Mouse (Mus musculus): ENCODE results near the gene Gpatch2. TPM values are rescaled to one million over a fixed set of nuclear protein-coding genes. Genes with fewer than 3 reads are reported as not detected.
A peak's percentile ranks its signal among the peaks of the same experiment; 100 is the strongest.

Gpatch2 gene
- total RNA-seq, 1 experiment from 2014 or later = 27.2 TPM

DNA sequence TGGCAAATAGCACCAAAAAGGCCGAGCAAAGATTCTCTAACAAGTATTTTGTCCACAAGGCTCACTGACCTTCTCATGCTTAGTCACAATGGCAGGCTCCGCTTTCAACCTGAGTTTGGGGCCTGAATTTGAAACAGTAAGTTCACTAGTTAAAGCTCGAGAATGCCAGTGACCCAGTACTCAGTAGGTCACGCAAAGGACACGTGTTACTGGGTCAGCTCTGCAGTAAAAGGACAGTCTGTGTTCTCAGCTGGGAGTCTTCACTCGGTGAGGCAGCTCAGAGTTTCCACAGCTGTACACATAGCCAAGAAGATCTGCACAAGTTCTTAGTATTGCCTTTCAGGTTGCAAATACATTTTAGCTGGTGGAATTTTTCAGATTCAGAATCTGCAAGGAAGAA is 21.0 kb downstream of the Gpatch2 start:
- no peak for ATAC-seq (replicated peaks in 1 of 2; ENCODE audit: insufficient read depth in 1 of 2, low FRiP score in 2 of 2, low TSS enrichment in 1 of 2, low read depth in 1 of 2, poor library complexity in 2 of 2, severe bottlenecking in 2 of 2)

DNA sequence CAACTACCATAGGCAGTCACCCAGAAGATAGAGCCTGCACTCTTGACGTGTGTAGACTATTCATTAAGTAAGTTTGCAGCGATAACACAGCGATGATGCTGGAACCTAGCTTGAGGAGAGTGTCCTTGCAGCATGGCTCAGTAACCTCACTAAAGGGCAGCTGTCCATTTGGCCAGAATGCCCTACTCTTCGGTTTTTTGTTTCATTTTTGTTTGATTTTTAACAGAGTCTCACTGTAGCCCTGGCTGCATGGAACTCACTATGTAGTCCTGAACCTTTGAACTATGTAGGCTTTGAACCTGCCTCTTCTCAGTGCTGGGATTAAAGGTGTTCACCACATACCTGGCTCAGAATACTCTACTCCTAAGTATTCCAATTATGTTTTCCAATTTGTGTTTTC is 22.8 kb downstream of the Gpatch2 start:
- ATAC-seq (replicated peaks in 1 of 2; ENCODE audit: insufficient read depth in 1 of 2, low FRiP score in 2 of 2, low TSS enrichment in 1 of 2, low read depth in 1 of 2, poor library complexity in 2 of 2, severe bottlenecking in 2 of 2) = no peak

DNA sequence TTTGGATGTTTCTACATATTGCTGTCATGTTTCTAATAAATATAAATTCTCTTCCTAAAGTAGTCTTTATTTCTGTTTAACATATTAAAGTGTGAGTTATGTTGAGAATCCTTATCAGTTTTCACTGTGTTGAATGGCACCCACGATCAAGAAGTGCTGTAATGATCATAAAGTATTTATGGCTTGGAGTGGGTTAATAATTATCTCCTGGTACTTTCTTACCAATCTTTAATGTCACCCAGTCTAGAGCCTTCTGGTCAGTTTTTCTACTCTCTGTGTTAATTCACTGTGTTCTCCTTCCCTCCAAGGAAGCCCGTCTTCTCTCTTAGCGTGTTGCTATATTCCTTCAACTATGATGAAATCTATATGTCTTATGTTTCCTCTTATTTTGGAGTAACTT is 25.0 kb downstream of the Gpatch2 start:
- no peak for ATAC-seq (replicated peaks in 1 of 2; ENCODE audit: insufficient read depth in 1 of 2, low FRiP score in 2 of 2, low TSS enrichment in 1 of 2, low read depth in 1 of 2, poor library complexity in 2 of 2, severe bottlenecking in 2 of 2)

DNA sequence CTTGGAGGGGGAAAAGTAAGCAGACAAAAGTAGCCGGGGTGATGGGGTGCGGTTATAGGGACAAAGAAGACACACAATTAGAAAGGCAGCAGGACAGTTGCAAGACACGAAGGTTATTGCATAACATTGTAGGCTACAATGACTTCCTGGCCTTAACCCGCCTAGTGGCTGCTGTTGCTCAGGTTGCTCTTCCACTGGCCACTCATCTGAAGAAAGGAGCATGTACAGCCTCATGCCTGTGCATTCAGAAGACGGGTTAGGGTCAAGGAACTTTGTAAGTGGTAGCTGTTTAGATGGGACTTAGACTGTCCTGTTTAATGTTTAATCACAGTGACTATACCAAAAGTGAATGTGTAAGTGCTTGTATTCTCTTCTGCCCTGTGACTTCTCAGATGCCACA is 26.0 kb downstream of the Gpatch2 start:
- ATAC-seq (replicated peaks in 1 of 2; ENCODE audit: insufficient read depth in 1 of 2, low FRiP score in 2 of 2, low TSS enrichment in 1 of 2, low read depth in 1 of 2, poor library complexity in 2 of 2, severe bottlenecking in 2 of 2) = peak in 1 of 2 experiments; percentile 48; a peak in 1 of 4 replicates

DNA sequence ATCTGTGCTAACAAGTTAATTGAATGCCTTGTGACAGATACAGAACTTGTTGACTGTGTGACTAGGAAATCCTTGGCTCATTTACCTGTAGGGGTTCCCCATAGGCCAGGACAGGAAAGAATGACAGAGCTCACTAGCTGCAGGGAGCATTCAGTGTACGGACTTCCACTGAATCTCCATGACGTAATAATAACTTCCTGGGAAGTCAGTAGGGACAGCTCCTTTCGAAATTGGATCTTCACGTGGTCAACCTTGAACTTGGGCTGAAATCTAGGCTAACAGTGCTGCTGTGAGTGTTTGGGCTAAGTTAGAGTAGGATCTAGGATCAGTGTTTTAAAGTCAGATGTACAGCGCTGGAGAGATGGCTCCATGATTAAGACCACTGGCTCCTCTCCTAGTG is 29.4 kb downstream of the Gpatch2 start:
- ATAC-seq (replicated peaks in 1 of 2; ENCODE audit: insufficient read depth in 1 of 2, low FRiP score in 2 of 2, low TSS enrichment in 1 of 2, low read depth in 1 of 2, poor library complexity in 2 of 2, severe bottlenecking in 2 of 2) = no peak

DNA sequence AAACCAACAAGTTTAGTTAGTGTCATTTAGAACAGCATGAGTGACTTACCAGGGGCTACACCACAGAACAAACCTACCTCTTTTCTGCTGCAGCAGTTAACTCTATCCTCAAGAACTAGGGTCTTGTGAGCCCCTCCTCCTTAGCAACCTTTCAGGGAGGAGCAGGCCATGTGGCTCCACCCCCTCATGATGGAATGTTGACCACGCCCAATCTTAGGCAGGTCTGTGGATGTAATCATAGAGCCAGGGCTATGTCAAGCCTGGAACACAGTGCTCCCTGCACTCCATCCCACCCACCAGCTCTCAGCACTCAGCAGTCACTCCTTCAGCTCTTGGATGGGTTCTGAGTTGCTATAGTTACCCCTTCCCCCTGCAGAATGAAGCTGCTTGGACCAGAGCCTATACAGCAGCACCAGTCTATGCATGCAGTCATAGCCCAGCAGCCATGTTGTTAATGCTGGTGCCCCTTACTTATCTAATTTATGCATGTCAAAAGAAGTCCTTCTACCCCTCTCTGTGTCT is 35.5 kb downstream of the Gpatch2 start:
- ATAC-seq (replicated peaks in 1 of 2; ENCODE audit: insufficient read depth in 1 of 2, low FRiP score in 2 of 2, low TSS enrichment in 1 of 2, low read depth in 1 of 2, poor library complexity in 2 of 2, severe bottlenecking in 2 of 2) = no peak

DNA sequence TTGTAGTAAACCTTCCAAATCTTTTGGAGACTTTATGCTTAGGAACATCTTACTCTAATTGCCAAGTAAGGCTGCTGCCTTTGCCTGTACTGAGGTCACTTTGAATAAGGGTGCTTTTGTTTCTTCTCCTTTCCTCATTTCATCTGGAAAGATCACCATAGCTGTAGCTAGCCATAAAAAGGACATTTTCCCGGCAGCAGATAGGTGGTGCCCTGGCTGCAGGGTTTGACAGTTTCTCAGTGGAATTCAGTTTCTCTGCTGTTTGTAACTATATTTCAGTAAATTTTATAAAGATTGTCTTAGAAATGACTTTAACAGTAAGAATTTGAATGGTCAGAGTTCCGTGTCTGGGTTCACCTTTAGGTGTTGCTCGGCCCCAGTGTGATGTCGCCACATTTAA is 43.4 kb downstream of the Gpatch2 start:
- ATAC-seq (replicated peaks in 1 of 2; ENCODE audit: insufficient read depth in 1 of 2, low FRiP score in 2 of 2, low TSS enrichment in 1 of 2, low read depth in 1 of 2, poor library complexity in 2 of 2, severe bottlenecking in 2 of 2) = no peak

DNA sequence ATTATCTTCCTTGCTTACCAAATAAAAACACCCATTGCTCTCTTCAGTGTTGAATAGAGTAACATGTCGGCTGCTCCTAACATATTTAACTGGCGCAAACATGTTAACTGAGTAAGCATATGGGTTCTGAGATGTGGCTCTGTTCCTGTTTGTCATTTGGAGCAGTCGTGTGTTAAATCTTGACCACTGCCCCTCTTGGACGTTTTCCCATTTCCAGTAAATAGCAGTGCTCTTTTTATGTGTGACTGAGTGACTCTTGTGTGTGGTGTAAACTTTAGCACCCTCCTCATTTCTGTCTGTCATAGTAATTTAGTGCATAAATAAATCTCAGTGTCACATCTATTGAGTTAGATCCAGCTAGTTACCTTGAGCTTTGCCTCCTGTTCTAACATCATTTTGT is 52.3 kb downstream of the Gpatch2 start:
- ATAC-seq (replicated peaks in 1 of 2; ENCODE audit: insufficient read depth in 1 of 2, low FRiP score in 2 of 2, low TSS enrichment in 1 of 2, low read depth in 1 of 2, poor library complexity in 2 of 2, severe bottlenecking in 2 of 2) = no peak

DNA sequence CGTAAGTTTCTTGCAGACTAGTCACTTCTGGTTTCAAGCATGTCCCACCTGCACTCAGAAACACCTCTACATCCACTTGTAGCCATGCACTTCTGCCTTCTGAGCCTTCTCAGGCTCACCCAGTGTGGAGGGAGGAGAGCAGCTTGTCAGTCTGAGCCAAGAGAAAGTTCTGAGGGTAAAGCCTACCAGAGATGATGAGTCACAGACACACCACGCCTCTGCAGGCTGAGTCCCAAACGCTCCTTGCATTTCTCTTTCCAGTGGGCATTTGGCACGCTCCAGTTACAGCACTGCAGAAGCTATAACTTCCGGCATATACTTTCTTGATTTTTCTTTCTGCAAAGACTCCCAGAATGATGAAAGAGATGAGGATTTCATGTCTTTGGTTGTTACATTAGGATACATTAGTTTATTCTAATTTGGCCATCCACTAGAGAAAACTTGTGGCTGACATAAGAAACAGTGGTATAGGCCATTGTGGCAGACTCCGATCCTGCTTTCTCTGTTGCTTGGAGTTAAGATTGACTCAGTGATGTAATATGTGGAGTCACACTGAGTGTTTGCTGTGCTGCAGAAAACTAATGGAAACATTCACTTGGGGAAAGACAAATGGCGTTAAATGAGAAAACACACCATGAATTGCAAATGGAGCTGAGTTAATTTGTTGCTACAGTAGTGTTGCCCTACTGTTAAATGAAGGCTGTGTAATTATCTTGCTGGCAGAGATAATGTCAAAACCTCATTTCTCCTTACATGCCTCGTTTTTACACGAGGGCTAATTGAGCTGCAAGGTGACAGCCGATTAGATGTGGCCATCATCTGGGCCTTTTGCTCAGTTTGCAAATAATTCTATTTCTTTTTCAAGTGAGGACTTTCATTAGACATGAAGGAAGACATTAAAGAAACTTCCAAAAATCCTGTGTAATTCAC is 55.3 kb downstream of the Gpatch2 start:
- no peak for ATAC-seq (replicated peaks in 1 of 2; ENCODE audit: insufficient read depth in 1 of 2, low FRiP score in 2 of 2, low TSS enrichment in 1 of 2, low read depth in 1 of 2, poor library complexity in 2 of 2, severe bottlenecking in 2 of 2)

DNA sequence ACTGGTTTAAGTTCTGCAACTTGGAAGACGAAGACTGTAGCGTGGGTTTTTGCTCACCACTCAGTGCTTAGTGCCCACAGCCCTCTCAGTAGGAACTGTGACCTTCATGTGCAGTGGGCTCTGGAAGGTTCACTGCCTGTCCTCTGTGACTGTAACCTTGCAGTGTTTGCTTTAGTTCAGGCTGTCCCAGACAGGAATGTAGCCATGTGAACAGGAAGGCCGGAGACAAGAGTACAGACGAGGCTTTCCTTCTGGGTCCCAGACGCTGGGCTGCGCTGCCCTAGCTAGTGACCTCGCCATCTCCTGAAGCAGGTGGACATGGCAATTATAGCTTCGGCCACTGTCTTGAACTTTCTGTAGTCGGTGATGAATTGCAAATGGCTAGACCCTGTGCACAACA is 62.0 kb downstream of the Gpatch2 start:
- ATAC-seq (replicated peaks in 1 of 2; ENCODE audit: insufficient read depth in 1 of 2, low FRiP score in 2 of 2, low TSS enrichment in 1 of 2, low read depth in 1 of 2, poor library complexity in 2 of 2, severe bottlenecking in 2 of 2) = no peak

DNA sequence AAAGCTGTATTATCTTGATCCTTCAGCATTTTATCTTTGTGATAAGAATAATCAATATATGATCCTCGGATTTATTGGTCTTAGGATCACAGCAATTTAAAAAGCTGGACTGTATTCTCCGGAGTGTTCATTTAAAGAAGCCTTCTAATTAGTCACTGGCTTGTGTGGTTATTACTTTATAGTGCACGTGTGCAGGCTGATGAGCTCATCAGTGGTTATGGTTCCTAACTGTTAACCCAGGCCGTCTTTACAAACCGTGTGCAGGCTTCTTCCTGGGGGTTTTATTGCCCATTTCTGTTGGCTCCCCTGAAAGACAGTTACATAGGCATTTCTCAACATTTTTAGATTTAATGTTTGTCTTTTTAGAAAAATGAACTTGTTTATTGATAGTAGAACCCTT is 63.2 kb downstream of the Gpatch2 start:
- no peak for ATAC-seq (replicated peaks in 1 of 2; ENCODE audit: insufficient read depth in 1 of 2, low FRiP score in 2 of 2, low TSS enrichment in 1 of 2, low read depth in 1 of 2, poor library complexity in 2 of 2, severe bottlenecking in 2 of 2)

DNA sequence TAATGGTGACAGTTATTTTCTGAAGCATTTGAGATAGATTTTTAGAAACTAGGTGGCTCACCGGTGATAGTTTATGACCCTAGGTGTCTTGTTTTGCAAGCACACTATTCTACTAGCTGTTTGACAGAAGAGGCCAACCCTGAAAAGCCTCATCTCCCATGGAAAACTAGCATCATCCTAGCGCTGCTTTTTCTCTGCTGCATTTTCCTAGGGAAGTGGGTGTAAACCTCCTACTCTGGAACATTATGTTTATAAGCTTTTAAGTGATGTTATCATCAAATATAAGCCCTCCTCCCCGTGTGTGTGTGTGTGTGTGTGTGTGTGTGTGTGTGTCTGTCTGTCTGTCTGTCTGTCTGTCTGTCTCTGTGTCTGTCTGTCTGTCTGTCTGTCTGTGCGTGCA is 64.5 kb downstream of the Gpatch2 start:
- no peak for ATAC-seq (replicated peaks in 1 of 2; ENCODE audit: insufficient read depth in 1 of 2, low FRiP score in 2 of 2, low TSS enrichment in 1 of 2, low read depth in 1 of 2, poor library complexity in 2 of 2, severe bottlenecking in 2 of 2)

DNA sequence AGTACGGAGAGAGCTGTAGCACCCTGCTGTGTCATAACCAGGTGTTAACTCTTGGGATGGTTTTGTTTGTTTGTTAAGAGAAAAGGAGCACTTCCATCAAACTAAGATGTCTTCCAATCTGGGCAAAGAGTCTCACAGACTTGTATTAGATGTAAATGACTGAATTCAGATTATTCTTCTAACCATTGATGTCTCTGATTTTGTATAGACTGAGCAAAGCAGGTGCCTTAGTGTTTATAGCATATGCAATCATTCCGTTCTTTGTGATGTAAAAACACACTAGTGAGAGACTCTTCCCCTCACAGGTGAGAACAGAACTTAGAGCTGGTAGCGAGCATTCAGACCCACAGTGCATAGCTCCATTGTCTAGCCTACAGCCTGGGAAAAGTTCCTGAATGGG is 67.0 kb downstream of the Gpatch2 start:
- no peak for ATAC-seq (replicated peaks in 1 of 2; ENCODE audit: insufficient read depth in 1 of 2, low FRiP score in 2 of 2, low TSS enrichment in 1 of 2, low read depth in 1 of 2, poor library complexity in 2 of 2, severe bottlenecking in 2 of 2)

DNA sequence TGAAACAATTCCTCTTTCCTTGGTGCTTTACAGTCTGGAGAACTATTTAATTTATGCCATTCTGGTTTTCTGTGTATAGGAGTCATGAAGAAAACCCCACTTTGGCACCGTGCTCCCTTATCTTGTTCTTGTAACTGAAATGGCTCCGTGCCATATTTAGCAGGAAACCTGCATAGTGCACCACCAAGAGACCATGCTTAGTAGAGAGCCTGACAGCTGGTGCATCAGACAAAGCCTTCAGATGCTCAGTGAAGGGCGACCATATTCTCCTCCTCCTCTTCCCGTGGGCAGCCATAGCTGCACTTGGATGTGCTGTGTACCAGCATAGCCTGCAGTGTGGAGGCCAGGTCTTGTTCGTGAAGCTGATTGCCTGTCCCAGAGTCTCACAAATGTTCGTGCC is 67.5 kb downstream of the Gpatch2 start:
- peak; percentile 78 to 79 for ATAC-seq (replicated peaks in 1 of 2; ENCODE audit: insufficient read depth in 1 of 2, low FRiP score in 2 of 2, low TSS enrichment in 1 of 2, low read depth in 1 of 2, poor library complexity in 2 of 2, severe bottlenecking in 2 of 2)

DNA sequence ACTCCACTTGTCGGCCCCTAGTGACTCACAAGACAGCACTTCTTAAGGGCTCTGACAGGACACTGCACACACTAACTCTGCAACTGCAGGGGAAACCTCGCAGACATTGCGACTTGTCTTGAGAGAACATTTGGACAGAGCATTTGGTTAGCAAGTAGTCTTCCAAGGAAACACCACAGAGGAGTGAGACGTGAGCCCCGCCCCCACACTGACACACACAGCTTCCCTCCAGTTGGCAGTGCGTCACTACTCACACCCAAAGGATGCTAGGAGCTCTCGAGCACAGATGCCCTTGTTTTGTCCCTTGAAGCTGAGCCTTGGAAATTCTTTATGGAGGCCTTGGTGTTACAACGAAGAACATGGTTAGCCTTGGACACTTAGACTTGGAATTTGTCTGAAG is 70.4 kb downstream of the Gpatch2 start:
- no peak for ATAC-seq (replicated peaks in 1 of 2; ENCODE audit: insufficient read depth in 1 of 2, low FRiP score in 2 of 2, low TSS enrichment in 1 of 2, low read depth in 1 of 2, poor library complexity in 2 of 2, severe bottlenecking in 2 of 2)

DNA sequence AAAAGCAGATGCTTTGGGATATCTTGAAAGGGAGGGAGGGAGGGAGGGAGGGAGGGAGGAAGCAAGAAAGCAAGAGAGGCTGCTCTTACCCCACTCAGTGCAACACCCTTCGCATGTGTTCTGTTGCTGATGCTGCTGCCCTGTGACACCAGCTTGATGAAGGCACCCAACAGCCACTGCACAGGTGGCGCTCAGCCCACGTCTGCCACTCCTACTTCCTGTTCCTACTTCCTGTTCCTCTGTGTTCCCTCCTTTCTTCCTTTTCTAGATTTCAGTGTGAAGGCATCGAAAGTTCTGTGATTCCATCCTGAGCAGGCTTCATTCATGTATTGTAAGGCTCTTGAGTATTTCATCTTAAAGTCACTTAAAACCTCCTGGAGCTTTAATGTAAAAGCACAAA is 71.1 kb downstream of the Gpatch2 start:
- ATAC-seq (replicated peaks in 1 of 2; ENCODE audit: insufficient read depth in 1 of 2, low FRiP score in 2 of 2, low TSS enrichment in 1 of 2, low read depth in 1 of 2, poor library complexity in 2 of 2, severe bottlenecking in 2 of 2) = no peak

DNA sequence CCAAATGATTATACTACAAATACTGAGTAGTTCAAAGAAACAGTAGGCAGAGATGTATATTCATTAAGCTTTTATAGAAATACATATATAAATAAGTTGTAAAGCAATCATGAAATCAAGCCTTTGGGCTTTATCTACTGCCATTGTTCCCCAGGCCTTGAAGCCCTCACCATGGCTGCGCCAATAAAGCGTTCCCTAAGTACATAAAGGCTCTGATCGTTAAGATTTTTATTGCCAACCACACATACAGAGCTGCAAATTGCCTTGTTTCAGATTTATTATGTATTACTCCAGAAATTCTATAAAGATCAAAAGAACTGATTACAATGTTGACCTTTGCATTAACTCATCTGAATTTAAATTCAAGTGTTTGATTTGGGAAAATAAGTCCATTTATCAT is 71.6 kb downstream of the Gpatch2 start:
- no peak for ATAC-seq (replicated peaks in 1 of 2; ENCODE audit: insufficient read depth in 1 of 2, low FRiP score in 2 of 2, low TSS enrichment in 1 of 2, low read depth in 1 of 2, poor library complexity in 2 of 2, severe bottlenecking in 2 of 2)

DNA sequence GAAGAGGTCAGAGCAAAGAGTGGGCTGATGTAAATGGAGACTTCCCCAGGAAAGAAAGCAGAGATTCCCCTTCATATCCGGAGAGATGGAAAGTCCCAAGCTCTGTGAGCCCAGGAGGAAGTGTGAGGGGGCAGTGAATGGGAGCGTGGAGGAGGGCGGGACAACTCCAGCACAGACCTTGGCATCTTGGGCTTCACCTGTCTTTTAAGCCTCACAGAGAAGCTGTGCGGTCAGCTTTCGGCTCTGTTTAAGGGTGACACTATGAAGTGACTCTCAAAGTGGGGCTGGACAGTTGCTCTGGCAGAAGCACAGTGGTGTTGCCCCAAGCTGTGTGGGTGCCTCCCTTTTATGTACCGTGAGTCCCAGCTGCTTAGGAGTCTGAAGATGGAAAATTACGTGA is 74.9 kb downstream of the Gpatch2 start:
- ATAC-seq (replicated peaks in 1 of 2; ENCODE audit: insufficient read depth in 1 of 2, low FRiP score in 2 of 2, low TSS enrichment in 1 of 2, low read depth in 1 of 2, poor library complexity in 2 of 2, severe bottlenecking in 2 of 2) = no peak
